Mouse (Mus musculus): Measurements from ENCODE around the gene Loxl1. TPM values are rescaled to one million over a fixed set of nuclear protein-coding genes. Genes with fewer than 3 reads are reported as not detected.
"Not testable (repeated sequence)": the region's sequence is repeated elsewhere in the genome, so short reads cannot be mapped to it uniquely, and the experiment has no call there.

Loxl1 gene
- total RNA-seq, 1 experiment from 2014 or later, result not detected

DNA sequence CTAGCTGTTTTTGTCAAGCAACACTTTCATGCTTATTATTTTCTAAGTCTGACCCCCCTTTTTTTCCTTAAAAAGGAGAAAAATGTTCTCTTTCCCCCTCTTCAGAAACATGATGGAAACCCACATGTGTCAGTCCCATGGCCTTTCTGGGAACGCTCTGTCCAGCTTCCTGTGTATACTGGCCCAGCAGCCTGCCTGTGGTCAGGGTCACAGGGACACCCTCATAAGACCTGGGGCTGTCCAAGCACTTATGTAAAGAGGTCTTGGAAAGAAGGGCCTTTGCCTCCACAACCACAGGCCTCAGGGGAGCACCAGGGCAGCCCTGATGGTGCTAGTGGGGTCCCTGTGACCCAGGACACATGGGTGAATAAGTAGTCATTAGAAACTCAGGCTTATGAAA, 23.9 kb downstream of the Loxl1 start:
- no peak for ATAC-seq (replicated peaks in 1 of 2; ENCODE audit: insufficient read depth in 1 of 2, low FRiP score in 2 of 2, low TSS enrichment in 1 of 2, low read depth in 1 of 2, poor library complexity in 2 of 2, severe bottlenecking in 2 of 2)

- no peak for ATAC-seq (replicated peaks in 1 of 2; ENCODE audit: insufficient read depth in 1 of 2, low FRiP score in 2 of 2, low TSS enrichment in 1 of 2, low read depth in 1 of 2, poor library complexity in 2 of 2, severe bottlenecking in 2 of 2)
These were observed 29.6 kb downstream of the Loxl1 start for GRCm38 (mm10) chr9:58283431-58283830.

GRCm38 (mm10) chr9:58281597-58281996, 31.4 kb downstream of the Loxl1 start:
- no peak for ATAC-seq (replicated peaks in 1 of 2; ENCODE audit: insufficient read depth in 1 of 2, low FRiP score in 2 of 2, low TSS enrichment in 1 of 2, low read depth in 1 of 2, poor library complexity in 2 of 2, severe bottlenecking in 2 of 2)

GRCm38 (mm10) chr9:58280259-58281109, 32.5 kb downstream of the Loxl1 start:
- peak; percentile 71 to 75 for ATAC-seq (replicated peaks in 1 of 2; ENCODE audit: insufficient read depth in 1 of 2, low FRiP score in 2 of 2, low TSS enrichment in 1 of 2, low read depth in 1 of 2, poor library complexity in 2 of 2, severe bottlenecking in 2 of 2)

DNA sequence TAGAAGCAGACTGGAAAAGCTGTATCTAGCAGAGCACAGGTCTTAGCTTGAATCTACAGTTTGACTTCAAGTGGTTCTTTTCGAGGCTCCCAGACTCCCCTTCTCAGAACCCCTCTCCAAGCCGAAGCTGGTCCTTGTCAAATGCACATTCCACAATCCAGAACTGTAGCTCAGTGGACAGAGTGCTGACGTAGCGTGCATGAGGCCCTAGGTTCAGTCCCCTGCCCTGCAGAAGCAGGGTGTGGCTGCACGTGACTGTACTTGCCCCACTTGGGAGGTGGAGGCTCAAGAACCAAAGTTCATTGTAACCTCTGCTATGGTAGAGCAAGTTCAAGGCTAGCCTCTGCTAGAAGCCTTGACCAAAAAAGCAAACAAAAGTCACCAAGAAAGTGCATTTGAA, 33.2 kb downstream of the Loxl1 start:
- no peak for ATAC-seq (replicated peaks in 1 of 2; ENCODE audit: insufficient read depth in 1 of 2, low FRiP score in 2 of 2, low TSS enrichment in 1 of 2, low read depth in 1 of 2, poor library complexity in 2 of 2, severe bottlenecking in 2 of 2)

DNA sequence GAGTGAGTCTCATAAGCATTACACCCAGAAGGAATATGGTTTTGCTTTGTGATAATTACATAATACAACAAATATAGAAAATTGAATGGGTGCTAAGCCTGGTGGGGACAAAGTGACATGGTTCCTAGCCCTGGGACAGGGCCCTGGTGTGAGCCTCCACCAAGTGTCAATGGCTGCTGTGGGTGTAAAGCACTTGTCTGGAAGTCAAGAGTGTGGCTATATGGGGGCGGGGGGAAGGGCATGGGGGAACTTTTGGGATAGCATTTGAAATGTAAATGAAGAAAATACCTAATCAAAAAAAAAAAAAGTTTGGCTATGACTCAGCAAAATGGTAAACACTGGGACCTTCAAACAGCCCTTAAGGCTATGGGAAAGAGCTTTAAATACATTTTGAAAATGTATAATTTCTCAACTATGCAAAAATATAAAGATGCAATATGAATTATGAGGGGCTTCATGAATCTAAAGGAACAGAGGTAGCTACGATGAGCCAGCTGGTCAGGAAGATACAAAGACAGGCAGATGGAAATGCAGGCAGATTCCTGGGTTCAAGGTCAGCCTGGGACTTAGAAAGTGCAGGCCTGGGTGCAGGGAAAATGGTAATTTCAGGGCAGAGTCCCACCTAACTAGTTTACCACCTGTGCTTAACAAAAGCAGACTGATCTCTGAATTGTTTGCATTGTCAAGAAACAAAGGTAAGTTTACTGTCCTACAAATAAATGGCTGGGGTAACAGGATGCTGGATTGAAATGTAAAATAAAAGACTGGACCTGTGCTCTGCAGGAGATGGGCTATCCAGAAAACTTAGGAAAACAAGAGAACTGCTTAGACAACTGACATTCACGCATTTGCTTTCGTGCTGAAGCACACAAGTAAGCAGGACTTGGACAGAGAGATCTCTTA, 33.9 kb downstream of the Loxl1 start:
- ATAC-seq (replicated peaks in 1 of 2; ENCODE audit: insufficient read depth in 1 of 2, low FRiP score in 2 of 2, low TSS enrichment in 1 of 2, low read depth in 1 of 2, poor library complexity in 2 of 2, severe bottlenecking in 2 of 2), result no peak

GRCm38 (mm10) chr9:58278313-58278712, 34.7 kb downstream of the Loxl1 start:
- ATAC-seq (replicated peaks in 1 of 2; ENCODE audit: insufficient read depth in 1 of 2, low FRiP score in 2 of 2, low TSS enrichment in 1 of 2, low read depth in 1 of 2, poor library complexity in 2 of 2, severe bottlenecking in 2 of 2), result no peak

DNA sequence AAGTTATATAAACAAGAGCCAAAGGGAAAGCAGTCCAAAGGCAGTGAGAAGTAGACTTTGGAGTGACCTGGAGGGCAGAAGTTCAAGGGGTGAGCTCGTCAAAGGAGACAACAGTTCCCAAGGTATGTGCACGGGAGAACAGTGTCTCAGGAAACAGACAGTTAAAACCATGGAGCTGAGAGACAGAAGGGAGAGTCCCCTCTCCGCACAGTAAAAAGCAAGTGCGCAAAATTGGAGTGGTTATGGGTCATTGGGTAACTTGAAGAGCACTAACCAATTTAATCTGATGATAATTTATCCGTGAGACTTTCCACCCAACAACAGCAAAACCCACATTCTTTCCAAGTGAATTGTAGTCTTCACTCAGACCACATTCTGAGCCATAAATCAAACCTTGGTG, 36.6 kb downstream of the Loxl1 start:
- no peak for ATAC-seq (replicated peaks in 1 of 2; ENCODE audit: insufficient read depth in 1 of 2, low FRiP score in 2 of 2, low TSS enrichment in 1 of 2, low read depth in 1 of 2, poor library complexity in 2 of 2, severe bottlenecking in 2 of 2)

GRCm38 (mm10) chr9:58275797-58276196, 37.2 kb downstream of the Loxl1 start:
- ATAC-seq (replicated peaks in 1 of 2; ENCODE audit: insufficient read depth in 1 of 2, low FRiP score in 2 of 2, low TSS enrichment in 1 of 2, low read depth in 1 of 2, poor library complexity in 2 of 2, severe bottlenecking in 2 of 2), result peak; percentile 28 to 51; a peak in 3 of 4 replicates

GRCm38 (mm10) chr9:58275115-58275774, 37.7 kb downstream of the Loxl1 start:
- ATAC-seq (replicated peaks in 1 of 2; ENCODE audit: insufficient read depth in 1 of 2, low FRiP score in 2 of 2, low TSS enrichment in 1 of 2, low read depth in 1 of 2, poor library complexity in 2 of 2, severe bottlenecking in 2 of 2), result peak; percentile 86 to 89

DNA sequence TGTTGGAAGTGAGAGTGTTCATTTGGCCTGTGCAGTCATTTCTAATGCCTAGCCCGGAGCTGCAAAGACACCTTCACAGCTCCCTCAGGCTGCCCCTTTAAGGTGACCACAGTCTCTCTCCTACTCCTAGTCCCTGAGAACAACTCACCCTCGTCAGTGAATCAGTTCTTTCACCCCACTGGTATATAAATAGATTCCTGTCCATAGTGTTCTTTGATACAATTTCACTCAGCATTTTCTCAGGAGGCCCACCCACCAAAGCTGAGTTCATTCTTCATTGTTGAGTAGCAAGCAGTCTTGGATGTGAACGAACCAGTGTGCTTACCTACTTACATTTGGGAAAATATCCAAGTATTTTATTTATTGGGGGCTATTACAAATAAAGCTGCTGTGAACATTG, 38.4 kb downstream of the Loxl1 start:
- ATAC-seq (replicated peaks in 1 of 2; ENCODE audit: insufficient read depth in 1 of 2, low FRiP score in 2 of 2, low TSS enrichment in 1 of 2, low read depth in 1 of 2, poor library complexity in 2 of 2, severe bottlenecking in 2 of 2), result no peak

DNA sequence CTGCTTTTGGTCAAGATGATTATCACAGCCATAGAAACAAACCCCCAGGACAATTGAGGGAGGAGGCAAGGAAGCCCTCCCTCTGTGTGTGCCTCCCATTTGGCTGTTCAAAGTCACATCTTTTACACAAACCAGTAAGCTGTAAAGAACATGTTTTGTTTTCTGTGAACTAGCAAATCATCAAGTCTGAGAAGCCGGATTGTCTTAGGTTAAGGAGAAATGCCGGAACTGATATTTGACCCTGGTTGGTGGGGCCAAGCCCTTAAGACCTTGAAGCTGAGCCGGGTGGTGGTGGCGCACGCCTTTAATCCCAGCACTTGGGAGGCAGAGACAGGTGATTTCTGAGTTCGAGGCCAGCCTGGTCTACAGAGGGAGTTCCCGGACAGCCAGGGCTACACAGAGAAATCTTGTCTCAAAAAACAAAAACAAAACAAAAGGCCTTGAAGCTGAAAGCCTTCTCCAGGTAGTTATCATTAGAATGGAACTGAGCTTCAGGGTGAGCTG, 38.8 kb downstream of the Loxl1 start:
- ATAC-seq (replicated peaks in 1 of 2; ENCODE audit: insufficient read depth in 1 of 2, low FRiP score in 2 of 2, low TSS enrichment in 1 of 2, low read depth in 1 of 2, poor library complexity in 2 of 2, severe bottlenecking in 2 of 2), result no peak

- ATAC-seq (replicated peaks in 1 of 2; ENCODE audit: insufficient read depth in 1 of 2, low FRiP score in 2 of 2, low TSS enrichment in 1 of 2, low read depth in 1 of 2, poor library complexity in 2 of 2, severe bottlenecking in 2 of 2), result no peak
These were observed 40.1 kb downstream of the Loxl1 start for GRCm38 (mm10) chr9:58272855-58273254.

GRCm38 (mm10) chr9:58272068-58272541, 40.9 kb downstream of the Loxl1 start:
- no peak for ATAC-seq (replicated peaks in 1 of 2; ENCODE audit: insufficient read depth in 1 of 2, low FRiP score in 2 of 2, low TSS enrichment in 1 of 2, low read depth in 1 of 2, poor library complexity in 2 of 2, severe bottlenecking in 2 of 2)

DNA sequence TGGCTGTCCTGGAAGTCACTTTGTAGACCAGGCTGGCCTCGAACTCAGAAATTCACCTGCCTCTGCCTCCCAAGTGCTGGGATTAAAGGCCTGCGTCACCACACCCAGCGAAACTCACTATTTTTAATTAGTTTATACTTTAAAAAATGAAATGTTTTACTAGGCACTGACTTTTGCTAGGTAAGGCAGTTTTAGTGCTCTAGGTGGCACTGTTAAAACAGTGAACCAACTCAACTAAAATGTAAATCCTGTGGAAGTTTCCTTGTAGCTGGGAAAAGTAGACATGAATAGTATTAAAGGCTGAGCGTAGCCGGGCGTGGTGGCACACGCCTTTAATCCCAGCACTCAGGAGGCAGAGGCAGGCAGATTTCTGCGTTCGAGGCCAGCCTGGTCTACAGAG, 41.4 kb downstream of the Loxl1 start:
- not testable (repeated sequence) for ATAC-seq (replicated peaks in 1 of 2; ENCODE audit: insufficient read depth in 1 of 2, low FRiP score in 2 of 2, low TSS enrichment in 1 of 2, low read depth in 1 of 2, poor library complexity in 2 of 2, severe bottlenecking in 2 of 2)

DNA sequence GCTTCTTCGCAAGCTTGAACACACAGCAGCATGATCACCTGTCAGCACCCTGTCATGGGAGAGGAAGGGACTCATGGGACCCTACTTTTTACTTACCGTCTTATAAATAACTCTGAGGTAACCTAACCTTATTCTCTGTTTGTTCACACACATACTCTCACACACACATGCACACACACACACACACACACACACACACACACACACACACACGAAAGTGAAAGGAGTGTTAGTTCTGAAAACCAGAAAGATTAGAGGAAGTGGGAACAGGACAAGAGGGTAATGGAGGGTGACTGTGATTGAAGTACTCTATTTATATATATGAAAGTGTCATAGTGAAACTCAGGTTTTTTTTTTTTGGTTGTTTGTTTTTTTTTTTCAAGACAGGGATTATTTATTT, 41.9 kb downstream of the Loxl1 start:
- ATAC-seq (replicated peaks in 1 of 2; ENCODE audit: insufficient read depth in 1 of 2, low FRiP score in 2 of 2, low TSS enrichment in 1 of 2, low read depth in 1 of 2, poor library complexity in 2 of 2, severe bottlenecking in 2 of 2), result no peak

- ATAC-seq (replicated peaks in 1 of 2; ENCODE audit: insufficient read depth in 1 of 2, low FRiP score in 2 of 2, low TSS enrichment in 1 of 2, low read depth in 1 of 2, poor library complexity in 2 of 2, severe bottlenecking in 2 of 2), result no peak
These were observed 42.9 kb downstream of the Loxl1 start for GRCm38 (mm10) chr9:58270081-58270480.

Measured in hematopoietic stem cell, adult 5-6 weeks (primary cell).